Mouse (Mus musculus): ENCODE measurements around the gene Slco3a1.

GRCm38 (mm10) chr7:74488141-74488540 lies 66.4 kb downstream of the Slco3a1 start:
- TF ChIP-seq CTCF (IDR thresholded peaks at IDR 0.05; ENCODE audit: low read depth) (no peak), EP300 (IDR thresholded peaks at IDR 0.05; ENCODE audit: low read depth) (no peak)
